Mouse (Mus musculus) lung, adult 2 months (tissue): ENCODE data around the gene Il11ra1. TPM values are rescaled to one million over a fixed set of nuclear protein-coding genes. Genes with fewer than 3 reads are reported as not detected.

Experiments used
- polyA plus RNA-seq: library from polyadenylated mRNA; depleted of rRNA; stranded (reverse); fragments of >200 nt; gene quantifications from 2 replicates; pipeline ENCODE4 v1.2.3, GENCODE M21; 2012; rRNA removed

The Il11ra1 gene
- polyA plus RNA-seq, 1 experiment = 109 TPM

Other genes with a start within 250 kb of the Il11ra1 start
- gene Kif24, start 235.1 kb upstream of the Il11ra1 start, polyA plus RNA-seq = 0.95 and 1.2 TPM in 2 replicates
- 7.2 and 11.7 TPM in 2 replicates for gene Nudt2, start 234.8 kb upstream of the Il11ra1 start, polyA plus RNA-seq
- gene AI464131, start 196.9 kb upstream of the Il11ra1 start, polyA plus RNA-seq = 14.0 and 14.1 TPM in 2 replicates
- gene 1110017D15Rik, start 182.7 kb upstream of the Il11ra1 start, polyA plus RNA-seq = 40.8 and 50.3 TPM in 2 replicates
- 63.5 and 94.2 TPM in 2 replicates for gene Fam219a, start 130.5 kb upstream of the Il11ra1 start, polyA plus RNA-seq
- 8.2 and 10.3 TPM in 2 replicates for gene Dnaic1, start 130.2 kb upstream of the Il11ra1 start, polyA plus RNA-seq
- 36.4 and 48.9 TPM in 2 replicates for gene Enho, start 59.7 kb upstream of the Il11ra1 start, polyA plus RNA-seq
- 10.5 and 14.0 TPM in 2 replicates for gene Cntfr, start 2.9 kb upstream of the Il11ra1 start, polyA plus RNA-seq
- gene Rpp25l, start 13.5 kb downstream of the Il11ra1 start, polyA plus RNA-seq = 42.8 and 44.3 TPM in 2 replicates
- 44.3 and 45.0 TPM in 2 replicates for gene Dctn3, start 23.2 kb downstream of the Il11ra1 start, polyA plus RNA-seq
- not detected in 2 replicates for gene Arid3c, start 31.2 kb downstream of the Il11ra1 start, polyA plus RNA-seq
- 95.1 and 103 TPM in 2 replicates for gene Galt, start 55.2 kb downstream of the Il11ra1 start, polyA plus RNA-seq
- 70.9 and 83.3 TPM in 2 replicates for gene Sigmar1, start 56.2 kb downstream of the Il11ra1 start, polyA plus RNA-seq
- gene Ccl27a, start 74.3 kb downstream of the Il11ra1 start, polyA plus RNA-seq = 34.5 and 43.2 TPM in 2 replicates
- gene Gm21541, start 203.6 kb downstream of the Il11ra1 start, polyA plus RNA-seq = 2.7 and 15.2 TPM in 2 replicates
- gene Gm20878, start 241.6 kb downstream of the Il11ra1 start, polyA plus RNA-seq = 5.4 and 6.0 TPM in 2 replicates